Mouse (Mus musculus): Measurements from ENCODE around the gene Tenm4. TPM values are rescaled to one million over a fixed set of nuclear protein-coding genes. Genes with fewer than 3 reads are reported as not detected.

Gene Tenm4
- polyA plus RNA-seq, 1 experiment = 30.7 TPM

DNA sequence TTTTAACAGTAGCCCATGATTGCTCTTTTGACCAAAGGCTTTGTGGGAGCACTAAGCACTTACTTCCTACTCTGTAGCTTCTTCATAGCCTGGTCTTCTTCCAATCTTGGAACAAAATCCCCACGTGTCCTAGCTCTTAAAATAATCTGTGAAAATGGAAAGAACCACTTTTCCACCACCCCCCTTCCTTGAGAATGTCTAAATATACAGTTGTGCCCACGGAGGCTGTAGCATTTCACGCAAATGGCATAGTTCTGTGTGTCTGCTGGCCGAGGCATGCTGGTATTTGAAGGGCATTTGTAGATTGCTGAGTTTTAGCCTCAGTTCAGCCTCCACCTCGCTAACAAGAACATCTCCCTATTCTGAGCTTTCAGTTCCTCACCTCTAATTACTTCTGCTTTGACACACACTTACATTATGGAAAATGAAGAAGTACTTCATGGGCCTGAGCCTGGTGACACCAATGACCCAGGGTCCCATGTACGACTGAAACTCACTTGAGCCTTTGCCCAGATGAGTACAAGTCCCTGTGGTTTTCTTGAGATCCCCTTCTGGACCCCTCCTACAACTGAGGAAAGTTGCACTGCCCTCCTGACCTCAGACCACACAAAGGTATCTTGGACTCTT is 306.1 kb downstream of the Tenm4 start:
- no peak for DNase-seq (ENCODE audit: low read depth)

GRCm38 (mm10) chr7:96479139-96479538 is 308.1 kb downstream of the Tenm4 start:
- DNase-seq (ENCODE audit: low read depth) = no peak

GRCm38 (mm10) chr7:96480351-96480983 is 309.4 kb downstream of the Tenm4 start:
- no peak for DNase-seq (ENCODE audit: low read depth)

DNA sequence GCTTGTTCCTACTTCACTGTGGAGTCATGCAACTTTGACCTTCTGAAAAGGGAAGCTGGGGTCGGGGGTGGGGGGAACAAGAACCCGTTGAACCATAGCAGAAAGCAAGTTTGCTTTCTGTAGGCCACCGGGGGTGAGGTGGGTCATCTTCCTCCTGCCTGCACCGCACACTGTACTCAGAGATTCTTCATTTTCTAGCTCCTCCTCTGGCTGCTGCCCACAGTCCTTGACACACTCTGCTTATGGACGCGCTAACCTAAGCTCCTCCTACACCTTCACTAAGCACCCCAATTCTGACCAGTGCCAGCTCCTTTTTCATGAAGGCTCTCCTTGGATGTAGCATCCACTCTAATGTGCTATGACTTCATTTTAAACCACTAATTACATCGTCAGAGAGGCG is 311.9 kb downstream of the Tenm4 start:
- no peak for DNase-seq (ENCODE audit: low read depth)

- DNase-seq (ENCODE audit: low read depth) = no peak
These were observed 313.0 kb downstream of the Tenm4 start for GRCm38 (mm10) chr7:96484006-96484581.

DNA sequence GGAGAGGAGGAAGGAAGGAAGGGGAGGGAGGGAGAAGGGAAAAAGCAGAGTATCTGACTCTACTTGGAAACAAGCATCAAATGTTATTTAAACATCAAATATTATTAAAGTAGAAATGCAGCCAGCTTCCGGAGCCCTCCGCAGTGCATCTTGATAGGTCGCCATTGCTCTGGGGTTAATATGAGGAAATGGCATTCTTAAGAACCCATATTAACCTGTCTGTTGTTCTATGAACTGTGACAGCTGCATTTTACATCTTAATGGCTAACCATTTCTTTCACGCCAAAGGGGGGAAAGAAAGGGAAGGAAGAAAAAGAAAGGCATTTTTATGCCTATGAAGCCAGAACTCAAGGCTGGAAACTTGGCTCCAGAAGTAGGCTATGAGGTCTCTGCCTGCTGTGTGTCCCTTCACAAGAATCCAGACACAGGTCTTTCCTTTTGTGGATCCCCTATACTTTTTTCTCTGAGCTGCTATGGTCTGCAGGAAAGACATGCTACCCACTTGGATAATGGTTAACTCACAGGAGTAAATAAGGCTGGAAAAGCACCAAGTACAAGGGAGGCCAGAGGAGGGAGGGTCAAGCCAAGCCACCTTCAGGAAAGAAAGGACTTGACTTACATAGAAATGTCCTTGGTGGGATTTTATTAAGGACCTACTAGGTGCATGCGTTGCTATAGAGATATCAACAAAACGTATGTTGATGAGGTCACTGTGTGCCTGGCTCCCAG is 318.5 kb downstream of the Tenm4 start:
- no peak for DNase-seq (ENCODE audit: low read depth)

DNA sequence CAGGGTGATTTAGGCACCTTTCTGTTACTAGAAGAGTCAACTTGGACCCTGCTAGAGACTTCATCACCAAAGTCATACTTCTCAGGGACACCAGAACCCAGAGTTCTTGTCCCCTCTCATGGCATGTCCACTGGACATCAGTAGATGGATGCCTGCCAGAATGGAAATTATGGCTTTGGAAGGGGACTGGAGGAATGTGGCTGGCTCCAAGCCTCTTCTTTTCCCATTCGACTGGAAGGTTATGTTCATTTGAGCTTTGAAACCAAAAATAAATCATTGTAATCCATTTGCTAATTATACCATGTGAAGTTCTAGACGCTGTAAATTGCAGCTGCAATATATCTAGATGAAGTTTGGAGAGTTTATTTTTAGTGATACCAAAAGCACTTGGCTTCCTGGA is 320.9 kb downstream of the Tenm4 start:
- no peak for DNase-seq (ENCODE audit: low read depth)

DNA sequence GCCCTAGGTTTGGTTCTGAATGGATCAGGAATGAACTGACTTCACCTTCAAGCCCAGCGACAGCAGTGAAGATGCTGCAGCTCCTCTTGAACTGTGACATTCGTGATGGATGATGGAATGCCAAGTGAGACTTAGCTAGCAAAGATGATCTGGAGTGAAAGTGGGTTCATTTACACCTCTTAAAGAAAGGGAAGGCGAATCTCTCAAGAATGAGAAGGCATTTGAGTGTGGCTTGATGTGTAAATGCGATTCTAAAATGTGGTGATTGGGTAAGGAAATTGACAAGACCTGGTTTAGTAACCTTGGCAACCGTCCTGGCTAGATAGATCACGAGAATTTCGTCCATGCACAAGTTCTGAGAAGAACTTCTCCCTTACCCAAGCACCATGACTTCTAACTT is 321.6 kb downstream of the Tenm4 start:
- DNase-seq (ENCODE audit: low read depth) = no peak

DNA sequence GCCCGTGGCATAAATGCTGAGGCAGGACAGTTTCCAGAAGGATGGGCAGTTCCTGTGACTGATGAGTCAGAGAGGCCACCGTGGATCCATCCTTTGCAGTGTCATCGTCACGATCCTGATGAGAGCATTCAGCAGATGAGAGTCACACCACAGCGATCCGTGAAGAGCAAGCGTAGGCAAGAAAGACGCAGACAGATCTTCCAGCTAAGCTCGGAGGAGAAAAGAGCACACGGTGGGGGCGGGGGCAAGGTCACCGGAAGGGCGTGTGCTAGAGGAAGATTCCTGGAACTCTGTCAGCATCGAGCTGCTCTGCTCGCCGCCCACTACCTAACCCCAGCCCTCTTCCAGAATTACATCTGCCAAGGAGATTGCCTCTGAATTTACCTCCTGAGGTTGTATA is 323.0 kb downstream of the Tenm4 start:
- no peak for DNase-seq (ENCODE audit: low read depth)

DNA sequence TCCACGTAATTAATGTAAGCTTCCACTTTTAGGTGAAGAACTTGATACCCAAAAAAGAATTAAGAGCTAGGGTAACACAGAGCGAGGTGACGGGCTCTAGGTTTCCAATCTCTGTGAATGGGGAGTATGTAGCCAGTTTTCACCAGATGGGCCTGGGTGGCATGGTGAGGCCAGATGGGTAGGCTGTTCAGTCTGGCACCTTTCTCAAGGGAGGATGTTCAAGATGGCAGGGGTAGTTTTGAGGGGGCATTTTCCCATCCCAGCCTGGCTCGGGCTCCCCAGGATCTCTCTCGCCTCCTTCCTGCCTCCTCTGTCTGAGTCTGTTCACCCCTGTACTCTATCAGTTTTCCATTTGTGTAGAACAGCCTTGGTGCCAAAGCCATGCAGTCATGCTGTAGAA is 329.1 kb downstream of the Tenm4 start:
- no peak for DNase-seq (ENCODE audit: low read depth)

- no peak for DNase-seq (ENCODE audit: low read depth)
These were observed 329.8 kb downstream of the Tenm4 start for GRCm38 (mm10) chr7:96500797-96501196.

DNA sequence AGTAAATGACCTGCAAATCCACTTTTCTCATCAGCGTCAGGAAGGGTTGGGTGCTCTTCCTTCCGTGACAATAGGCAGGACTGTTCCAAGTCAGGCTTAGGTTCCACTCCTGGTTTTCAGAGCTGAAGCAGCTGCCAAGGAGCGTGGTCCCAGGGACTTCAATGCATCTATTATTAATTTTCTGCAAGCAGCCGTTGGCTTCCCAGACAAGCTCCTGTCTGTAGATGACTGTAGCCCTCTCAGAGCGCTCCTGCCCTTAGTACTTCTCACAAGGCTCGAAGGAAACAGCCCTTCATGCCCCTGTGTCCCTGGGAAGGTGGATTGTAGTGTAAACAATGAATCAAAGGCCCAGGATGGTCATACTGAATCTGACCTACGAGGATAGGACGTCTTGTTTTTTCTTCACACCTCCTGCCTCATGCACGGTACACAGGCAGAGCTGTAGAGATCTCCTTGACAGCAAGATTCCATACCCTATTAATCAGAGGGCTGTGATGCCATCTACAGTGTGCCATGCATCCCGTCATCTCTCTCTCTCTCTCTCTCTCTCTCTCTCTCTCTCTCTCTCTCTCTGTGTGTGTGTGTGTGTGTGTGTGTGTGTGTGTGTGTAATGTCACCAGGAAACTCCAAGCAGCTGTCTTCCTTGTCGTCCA is 331.4 kb downstream of the Tenm4 start:
- no peak for DNase-seq (ENCODE audit: low read depth)

- no peak for DNase-seq (ENCODE audit: low read depth)
These were observed 334.5 kb downstream of the Tenm4 start for GRCm38 (mm10) chr7:96505538-96505937.

GRCm38 (mm10) chr7:96507046-96507445 is 336.0 kb downstream of the Tenm4 start:
- DNase-seq (ENCODE audit: low read depth) = no peak

- DNase-seq (ENCODE audit: low read depth) = no peak
These were observed 339.4 kb downstream of the Tenm4 start for GRCm38 (mm10) chr7:96510396-96510795.

DNA sequence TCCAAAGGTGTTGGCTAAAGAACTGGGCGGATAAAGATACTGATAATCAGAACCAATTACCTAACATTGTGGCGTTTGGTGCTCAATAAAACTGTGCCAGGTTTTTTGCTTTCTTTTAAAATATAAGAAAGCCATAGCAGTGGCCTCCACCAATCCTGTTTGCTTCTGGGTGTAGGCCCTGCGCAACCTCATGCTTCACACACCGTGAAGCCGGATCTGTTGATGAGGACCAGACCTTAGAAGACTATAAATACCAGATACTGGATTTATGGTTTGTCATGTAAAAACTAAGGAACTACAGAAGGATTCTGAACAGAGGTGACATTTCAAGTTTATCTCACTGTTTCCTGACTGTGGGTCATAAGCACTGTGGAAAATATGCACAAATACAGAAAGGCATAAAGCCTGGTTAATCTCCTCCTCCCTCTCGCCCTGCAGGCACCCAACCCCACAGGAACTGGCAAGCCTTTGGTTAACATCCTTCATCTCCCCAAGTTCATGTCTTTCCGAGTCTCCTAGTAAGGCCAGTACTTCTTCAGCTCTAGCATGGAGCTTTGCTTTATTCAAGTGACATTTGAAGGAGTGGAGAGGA is 340.1 kb downstream of the Tenm4 start:
- no peak for DNase-seq (ENCODE audit: low read depth)

GRCm38 (mm10) chr7:96511953-96512511 is 341.0 kb downstream of the Tenm4 start:
- DNase-seq (ENCODE audit: low read depth) = no peak

GRCm38 (mm10) chr7:96519216-96519615 is 348.2 kb downstream of the Tenm4 start:
- DNase-seq (ENCODE audit: low read depth) = peak; percentile 27

- DNase-seq (ENCODE audit: low read depth) = no peak
These were observed 350.9 kb downstream of the Tenm4 start for GRCm38 (mm10) chr7:96521956-96522355.

DNA sequence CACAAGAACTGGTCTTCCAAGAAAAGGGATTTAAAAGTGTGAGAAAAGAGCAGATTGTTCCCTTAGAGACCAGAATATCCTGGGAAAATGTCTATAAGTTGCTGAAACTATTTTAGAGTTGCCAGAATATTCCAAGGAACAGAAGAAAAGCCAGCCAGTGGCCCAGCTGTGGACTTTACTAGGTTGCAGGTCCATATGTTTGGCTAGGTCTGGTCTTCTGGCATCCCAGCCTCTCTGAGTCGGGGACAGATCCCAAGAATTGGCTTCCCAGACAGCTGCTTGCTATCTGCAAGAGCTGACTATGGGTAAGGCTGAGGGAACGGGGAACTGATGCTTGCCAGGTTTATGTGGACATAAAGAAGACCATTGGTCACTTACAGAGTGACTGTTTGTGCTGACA is 352.6 kb downstream of the Tenm4 start:
- no peak for DNase-seq (ENCODE audit: low read depth)

- DNase-seq (ENCODE audit: low read depth) = no peak
These were observed 353.6 kb downstream of the Tenm4 start for GRCm38 (mm10) chr7:96524486-96525205.
